Mouse (Mus musculus): ENCODE measurements around the gene Usp18.

The Usp18 gene

GRCm38 (mm10) chr6:121245127-121246036, at the start of gene Usp18:
TSS of gene Usp18 (plus strand) at chr6:121245906.
- DNase-seq (ENCODE audit: low spot score): peak; percentile 88

GRCm38 (mm10) chr6:121197807-121198365, 47.8 kb upstream of the Usp18 start:
- no peak for DNase-seq (ENCODE audit: low spot score)

DNA sequence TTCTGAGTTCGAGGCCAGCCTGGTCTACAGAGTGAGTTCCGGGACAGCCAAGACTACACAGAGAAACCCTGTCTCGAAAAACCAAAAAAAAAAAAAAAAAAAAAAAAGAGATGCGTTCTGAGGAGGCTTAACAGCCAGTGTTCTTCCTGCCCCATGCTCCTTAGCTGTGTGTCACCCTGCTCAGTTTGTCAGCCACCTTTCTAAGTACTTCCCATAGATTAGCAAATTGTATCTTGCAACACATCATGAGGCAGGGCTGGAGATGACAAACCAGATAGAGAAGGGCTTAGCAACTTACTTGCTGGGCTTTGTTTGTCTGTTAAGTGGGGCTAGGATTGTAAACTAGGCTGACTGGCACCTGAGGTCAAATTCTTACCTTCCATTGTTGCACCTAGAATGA, 45.2 kb upstream of the Usp18 start:
- no peak for DNase-seq (ENCODE audit: low spot score)

GRCm38 (mm10) chr6:121202026-121202425, 43.7 kb upstream of the Usp18 start:
- no peak for DNase-seq (ENCODE audit: low spot score)

DNA sequence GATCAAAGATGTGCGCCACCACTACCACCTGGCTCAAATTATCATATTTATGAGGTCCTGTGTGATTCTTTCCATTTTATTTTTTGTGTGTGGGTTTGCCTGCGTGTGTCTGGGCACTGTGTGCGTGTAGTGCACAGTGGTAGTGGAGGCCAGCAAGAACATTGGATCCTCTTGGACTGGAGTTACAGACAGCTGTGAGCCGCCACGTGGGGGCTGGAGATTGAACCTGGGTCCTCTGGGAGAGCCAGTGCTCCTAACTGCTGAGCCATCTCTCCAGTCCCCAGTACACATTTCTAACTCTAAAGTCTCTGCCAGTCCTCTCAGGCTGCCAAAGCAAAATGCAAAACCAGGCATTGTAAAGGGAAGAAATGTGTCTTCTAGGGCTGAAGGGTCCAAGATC, 39.2 kb upstream of the Usp18 start:
- no peak for DNase-seq (ENCODE audit: low spot score)

DNA sequence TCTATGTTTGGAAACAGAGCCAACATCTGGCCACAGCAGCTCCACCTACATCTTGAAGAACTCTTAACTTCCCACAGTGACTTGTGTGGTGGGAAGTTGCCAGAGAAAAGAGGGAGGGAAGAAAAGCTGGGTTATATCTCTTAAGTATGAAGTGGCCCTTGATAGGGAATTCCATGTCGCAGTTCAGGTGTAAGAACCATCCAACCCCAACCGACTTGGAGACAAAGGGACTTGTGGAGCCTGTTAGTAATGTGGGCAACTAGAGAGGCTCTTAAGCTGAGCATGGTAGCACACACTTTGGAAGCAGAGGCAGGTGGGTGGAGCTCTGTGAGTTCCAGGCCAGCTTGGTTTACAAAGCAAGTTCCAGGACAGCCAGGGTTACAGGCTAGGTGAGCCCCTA, 36.1 kb upstream of the Usp18 start:
- no peak for DNase-seq (ENCODE audit: low spot score)

- peak; percentile 60 for DNase-seq (ENCODE audit: low spot score)
Measured at GRCm38 (mm10) chr6:121210149-121210925, 35.4 kb upstream of the Usp18 start, which contains the start of gene Tuba8. TSS of gene Tuba8 (plus strand) at chr6:121210696.

DNA sequence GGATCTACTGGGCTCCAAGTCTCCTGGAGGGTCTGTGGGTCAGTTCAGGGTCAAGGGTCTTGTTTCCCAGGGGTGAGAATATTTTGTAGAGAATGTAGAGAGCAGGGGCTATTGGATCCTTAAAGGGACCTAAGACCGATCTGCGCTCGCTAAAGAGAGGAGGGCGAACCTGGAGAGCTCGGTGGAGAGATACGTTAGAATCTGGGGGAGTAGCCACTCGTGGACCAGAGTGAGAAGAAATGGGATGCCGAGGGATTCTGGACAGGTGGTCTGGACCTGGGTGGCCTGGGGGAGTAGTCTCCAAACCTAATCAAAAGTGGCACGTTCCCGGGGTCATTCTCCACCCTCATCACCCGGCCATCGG, 34.8 kb upstream of the Usp18 start:
- no peak for DNase-seq (ENCODE audit: low spot score)

GRCm38 (mm10) chr6:121211743-121212142, 34.0 kb upstream of the Usp18 start:
- DNase-seq (ENCODE audit: low spot score): no peak

- DNase-seq (ENCODE audit: low spot score): no peak
Measured at GRCm38 (mm10) chr6:121212988-121213387, 32.7 kb upstream of the Usp18 start.

- DNase-seq (ENCODE audit: low spot score): no peak
Measured at GRCm38 (mm10) chr6:121214221-121214620, 31.5 kb upstream of the Usp18 start.

- DNase-seq (ENCODE audit: low spot score): no peak
Measured at GRCm38 (mm10) chr6:121214667-121215330, 30.9 kb upstream of the Usp18 start.

DNA sequence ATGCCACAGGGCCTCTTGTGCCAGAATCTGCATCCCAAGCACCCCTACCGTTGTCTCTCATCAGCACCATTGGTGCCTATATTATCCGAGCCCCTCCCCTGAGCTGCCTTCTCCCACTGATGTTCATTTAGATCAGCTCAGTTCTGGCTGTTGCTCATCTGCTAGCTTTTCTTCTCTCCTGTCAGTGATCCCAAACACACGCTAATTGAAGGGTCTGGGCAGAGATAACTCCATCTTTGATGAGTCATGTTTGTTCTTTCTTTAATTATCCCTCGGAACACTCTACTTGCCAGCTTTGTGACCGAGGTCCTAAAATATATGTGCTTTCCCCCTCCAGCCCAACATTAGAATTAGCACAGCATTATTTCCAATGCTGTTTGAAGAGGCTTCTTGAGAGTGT, 30.4 kb upstream of the Usp18 start:
- no peak for DNase-seq (ENCODE audit: low spot score)

DNA sequence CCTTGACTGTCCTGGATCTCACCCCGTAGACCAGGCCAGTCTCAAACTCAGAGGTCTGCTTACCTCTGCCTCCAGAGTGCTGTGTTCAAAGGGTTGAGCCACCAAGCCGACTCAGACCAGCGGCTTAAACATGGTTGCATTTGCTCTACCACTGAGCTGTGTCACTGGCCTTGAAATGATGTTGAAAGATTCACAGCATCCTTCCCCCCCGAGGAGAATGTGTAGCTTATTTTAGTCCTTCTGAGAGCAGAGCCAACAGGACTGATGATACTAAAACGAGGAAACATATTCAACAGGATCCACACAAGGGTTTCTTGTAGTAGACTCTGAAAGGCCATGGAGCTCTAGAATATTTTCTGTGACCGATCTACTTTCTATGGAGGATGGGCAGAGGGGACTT, 29.8 kb upstream of the Usp18 start:
- DNase-seq (ENCODE audit: low spot score): no peak

DNA sequence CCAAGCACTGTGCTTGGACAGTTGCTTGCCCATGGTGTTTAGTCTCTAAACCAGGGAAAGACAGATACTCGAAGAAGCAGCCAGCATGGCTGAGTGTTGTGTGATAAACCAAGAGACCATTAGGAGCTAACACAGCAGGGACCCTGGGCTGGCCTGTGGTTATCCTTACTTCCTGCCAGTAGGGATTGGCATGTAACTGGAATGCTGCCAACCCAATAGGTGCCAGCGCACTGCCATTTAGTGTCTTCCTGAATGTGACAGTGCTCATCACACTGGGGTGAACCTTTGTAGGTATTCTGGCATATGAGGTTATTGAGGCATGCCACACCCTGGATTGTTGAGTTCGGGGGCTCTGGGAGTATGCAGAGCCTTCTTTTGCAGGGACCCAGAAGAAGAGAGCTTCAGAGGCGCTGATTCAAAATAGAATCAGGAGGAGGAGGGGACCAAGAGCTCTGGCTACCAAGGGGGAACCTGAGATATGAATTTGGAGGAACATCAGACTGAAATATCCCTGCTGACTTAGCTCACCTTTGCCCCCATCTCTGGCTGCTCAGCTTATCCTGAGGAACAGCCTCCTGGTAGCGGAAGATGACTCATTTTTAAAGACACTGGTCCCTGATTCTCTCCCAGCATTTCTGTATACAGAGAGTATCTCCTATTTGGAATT, 29.0 kb upstream of the Usp18 start:
- no peak for DNase-seq (ENCODE audit: low spot score)

DNA sequence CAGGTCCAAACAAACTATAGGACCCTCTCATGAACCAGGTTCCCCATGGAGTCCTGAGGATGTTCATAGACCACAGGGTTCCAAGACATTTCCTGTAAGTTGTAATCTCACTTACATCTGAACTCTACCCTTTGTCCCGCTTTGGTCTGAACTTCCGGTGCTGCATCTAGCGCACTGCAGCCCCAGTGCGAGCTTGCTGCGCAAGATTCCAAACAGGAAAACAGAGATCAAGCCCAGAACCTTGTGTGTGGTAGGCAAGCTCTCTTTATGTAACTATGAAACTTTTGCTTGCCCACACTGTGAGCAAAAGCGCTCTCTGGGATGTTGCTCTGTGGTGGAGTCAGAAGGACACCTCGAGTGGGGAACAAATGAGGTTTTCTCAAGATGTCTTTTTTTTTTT, 27.7 kb upstream of the Usp18 start:
- DNase-seq (ENCODE audit: low spot score): no peak

DNA sequence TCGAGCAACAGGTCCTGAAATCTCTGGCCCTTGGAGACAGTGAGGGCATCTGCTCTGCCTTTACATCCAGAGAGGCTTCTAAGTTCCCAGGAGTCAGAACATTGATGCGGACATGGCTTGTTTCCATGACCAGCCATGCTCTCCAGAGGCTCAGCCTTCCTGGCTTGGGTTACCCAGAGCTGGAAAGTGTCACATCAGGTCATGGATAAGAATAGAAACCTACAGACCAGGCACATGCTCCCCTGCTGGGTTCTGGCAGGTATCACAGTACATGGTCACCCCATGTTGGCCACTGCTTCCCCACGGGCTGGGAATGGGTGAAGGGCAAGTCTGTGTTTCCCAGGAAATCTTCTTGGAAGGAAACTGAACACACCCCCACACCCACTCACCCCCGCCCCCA, 26.3 kb upstream of the Usp18 start:
- DNase-seq (ENCODE audit: low spot score): no peak

DNA sequence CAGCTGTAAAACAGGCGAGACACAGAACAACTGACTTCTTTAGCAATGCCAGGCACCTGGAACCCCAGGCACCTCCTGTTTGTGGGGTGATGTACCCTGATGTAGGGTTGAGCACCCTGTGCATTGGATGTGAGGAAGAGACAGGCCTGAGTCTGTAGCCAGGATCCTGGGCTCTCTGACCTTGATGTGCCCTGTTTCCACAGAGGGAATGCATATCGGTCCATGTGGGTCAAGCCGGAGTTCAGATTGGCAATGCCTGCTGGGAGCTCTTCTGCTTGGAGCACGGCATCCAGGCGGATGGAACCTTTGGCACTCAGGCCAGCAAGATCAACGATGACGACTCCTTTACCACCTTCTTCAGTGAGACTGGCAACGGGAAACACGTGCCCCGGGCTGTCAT, 25.5 kb upstream of the Usp18 start:
- no peak for DNase-seq (ENCODE audit: low spot score)

DNA sequence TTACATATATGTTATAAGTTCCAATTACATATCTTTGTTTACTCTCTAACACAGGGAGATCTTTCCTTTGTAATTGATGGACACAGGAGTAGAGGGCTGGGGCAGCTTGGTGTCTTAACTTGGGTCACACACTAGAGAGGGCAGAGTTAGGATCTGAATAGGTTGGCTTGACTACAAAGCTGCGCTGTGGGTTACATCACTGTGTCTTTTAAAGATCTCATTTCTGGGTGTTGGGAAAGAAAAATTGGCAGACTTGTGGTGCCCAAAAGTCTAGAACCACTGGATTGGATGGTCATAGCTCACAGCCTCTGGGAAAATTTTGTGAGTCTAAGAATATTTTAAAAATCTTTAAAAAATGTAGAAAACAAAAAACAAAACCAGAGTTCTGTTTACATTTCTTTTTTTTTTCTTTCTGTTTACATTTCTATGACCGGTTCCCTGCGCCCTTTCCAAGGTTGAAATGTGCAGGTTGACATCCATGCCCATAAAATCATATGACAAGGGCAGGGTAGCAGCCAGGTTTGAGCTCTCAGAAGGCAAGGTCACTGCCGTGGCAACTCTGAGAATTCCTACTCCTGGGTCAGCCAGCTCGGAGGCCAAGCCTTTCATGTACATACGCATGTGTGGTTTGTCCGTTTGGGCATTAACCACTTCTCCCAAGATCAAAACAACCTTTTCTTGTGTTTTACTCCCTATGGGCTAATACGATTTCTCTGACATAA, 23.7 kb upstream of the Usp18 start:
- DNase-seq (ENCODE audit: low spot score): no peak

GRCm38 (mm10) chr6:121223001-121223400, 22.7 kb upstream of the Usp18 start:
- DNase-seq (ENCODE audit: low spot score): no peak

DNA sequence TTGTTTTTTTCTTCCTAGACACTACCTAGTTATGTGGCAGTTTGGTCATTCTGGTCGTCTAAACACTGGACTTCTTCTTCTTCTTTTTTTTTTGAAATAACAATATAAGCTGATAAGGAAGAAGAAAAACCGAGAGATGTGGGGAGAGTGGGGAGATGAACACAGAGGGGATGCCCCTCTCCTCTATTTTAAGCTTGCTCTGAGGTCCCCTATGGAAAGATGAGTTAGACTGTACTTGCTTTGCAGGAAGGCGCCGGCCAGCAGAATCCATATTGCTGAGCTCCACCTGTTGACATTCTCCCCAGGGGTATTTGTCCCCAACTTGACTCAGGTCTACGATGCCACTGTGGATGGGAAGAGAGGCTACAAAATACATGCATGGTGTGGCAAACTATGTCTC, 21.6 kb upstream of the Usp18 start:
- no peak for DNase-seq (ENCODE audit: low spot score)
